Mouse (Mus musculus) kidney, adult 9 months (tissue): ENCODE results near the gene Syt11.
A peak's percentile ranks its signal among the peaks of the same experiment; 100 is the strongest.
"Not testable (repeated sequence)": the region's sequence is repeated elsewhere in the genome, so short reads cannot be mapped to it uniquely, and the experiment has no call there.

ENCODE experiments used
- DNase-seq: peaks from one replicate; pipeline ENCODE4 v3.0.0; 2022

The Syt11 gene

DNA sequence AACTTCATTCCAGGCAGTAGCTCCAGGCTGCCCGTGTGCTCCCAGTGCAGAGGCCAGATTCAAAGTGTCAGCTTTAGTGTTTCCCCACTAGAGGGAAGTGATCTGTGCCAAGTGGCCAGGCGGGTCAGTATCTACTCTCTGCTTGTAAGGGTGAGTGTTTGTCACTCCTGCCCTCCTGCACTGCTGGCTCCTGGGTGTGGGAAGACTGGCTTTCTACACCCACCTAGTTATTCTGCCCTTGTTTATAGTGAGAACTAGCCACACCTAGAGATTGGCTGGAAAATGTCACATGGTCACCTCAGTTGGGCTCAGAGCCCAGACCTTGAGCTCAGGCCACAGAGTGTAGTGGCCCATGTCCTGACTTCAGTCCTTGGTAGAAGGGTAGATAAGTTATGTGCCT, 55.9 kb downstream of the Syt11 start:
- DNase-seq: peak; percentile 86

- no peak for DNase-seq
These were observed 57.1 kb downstream of the Syt11 start for GRCm38 (mm10) chr3:88717831-88718230.

GRCm38 (mm10) chr3:88717198-88717798, 57.7 kb downstream of the Syt11 start:
- no peak for DNase-seq

- peak; percentile 87 for DNase-seq
These were observed 58.4 kb downstream of the Syt11 start, which contains the start of gene Rit1 for GRCm38 (mm10) chr3:88716399-88717197. TSS of gene Rit1 (plus strand) at chr3:88716838.

DNA sequence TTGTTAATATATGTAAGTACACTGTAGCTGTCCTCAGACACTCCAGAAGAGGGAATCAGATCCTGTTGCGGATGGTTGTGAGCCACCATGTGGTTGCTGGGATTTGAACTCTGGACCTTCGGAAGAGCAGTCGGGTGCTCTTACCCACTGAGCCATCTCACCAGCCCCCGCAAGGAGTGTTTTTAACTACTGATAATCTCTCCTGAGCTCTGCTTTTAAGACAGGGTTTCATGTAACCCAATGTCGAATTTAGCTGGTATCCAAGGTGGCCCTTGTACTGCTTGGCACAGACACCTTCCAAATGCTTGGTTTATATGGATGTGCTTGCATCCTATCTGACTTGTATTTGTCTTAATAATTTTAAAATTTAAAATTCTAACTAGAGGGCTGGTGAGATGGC, 59.2 kb downstream of the Syt11 start:
- not testable (repeated sequence) for DNase-seq

DNA sequence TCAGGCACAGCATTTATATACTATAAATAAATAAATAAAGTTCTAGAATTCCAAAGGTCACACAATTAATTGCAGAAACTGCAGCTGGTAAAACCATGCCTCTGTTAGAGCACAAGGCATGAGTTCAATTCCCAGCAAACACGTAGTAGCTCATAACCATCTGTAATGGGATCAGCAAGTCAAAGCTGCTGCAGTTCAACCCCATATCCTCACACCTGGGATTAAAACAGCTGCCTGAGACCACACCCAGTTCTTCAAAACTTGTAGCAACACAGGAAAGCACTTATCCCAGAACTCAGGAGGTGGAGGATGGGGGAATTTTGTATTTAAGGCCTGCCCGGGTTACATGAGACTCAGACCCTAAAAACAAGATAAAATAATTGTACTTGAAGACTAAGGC, 60.2 kb downstream of the Syt11 start:
- DNase-seq: no peak

DNA sequence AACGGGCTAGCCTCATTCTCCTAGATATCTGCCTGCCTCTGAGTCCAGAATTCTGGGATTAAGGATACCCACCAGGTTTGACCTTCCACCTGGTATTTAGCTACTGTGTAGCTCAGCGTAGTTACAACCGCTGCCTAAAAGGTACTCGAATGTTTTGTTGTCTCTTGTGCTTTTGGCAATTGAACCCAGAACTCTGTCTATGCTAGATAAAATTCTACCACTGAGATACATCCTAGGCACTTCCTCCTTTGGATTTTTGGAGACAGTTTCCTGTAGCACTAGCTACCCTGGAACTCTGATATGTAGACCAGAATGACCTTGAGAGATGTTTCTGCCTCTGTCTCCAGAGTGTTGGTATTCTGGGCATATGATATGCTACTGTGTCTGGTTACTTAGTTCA, 61.3 kb downstream of the Syt11 start:
- DNase-seq: no peak

GRCm38 (mm10) chr3:88701222-88701621, 73.7 kb downstream of the Syt11 start:
- no peak for DNase-seq

DNA sequence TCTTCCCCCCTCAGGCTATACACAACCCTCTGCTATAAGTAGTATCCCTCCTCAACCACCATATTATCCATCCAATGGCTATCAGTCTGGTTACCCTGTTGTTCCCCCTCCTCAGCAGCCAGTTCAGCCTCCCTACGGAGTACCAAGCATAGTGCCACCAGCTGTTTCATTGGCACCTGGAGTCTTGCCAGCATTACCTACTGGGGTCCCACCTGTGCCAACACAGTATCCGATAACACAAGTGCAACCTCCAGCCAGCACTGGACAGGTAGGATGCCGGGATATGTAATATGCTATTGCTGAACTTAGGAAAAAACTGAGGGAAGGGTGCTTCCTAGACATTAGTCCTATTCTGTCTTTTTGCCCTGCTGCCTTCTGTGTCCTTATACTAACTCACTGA, 74.7 kb downstream of the Syt11 start:
- no peak for DNase-seq

DNA sequence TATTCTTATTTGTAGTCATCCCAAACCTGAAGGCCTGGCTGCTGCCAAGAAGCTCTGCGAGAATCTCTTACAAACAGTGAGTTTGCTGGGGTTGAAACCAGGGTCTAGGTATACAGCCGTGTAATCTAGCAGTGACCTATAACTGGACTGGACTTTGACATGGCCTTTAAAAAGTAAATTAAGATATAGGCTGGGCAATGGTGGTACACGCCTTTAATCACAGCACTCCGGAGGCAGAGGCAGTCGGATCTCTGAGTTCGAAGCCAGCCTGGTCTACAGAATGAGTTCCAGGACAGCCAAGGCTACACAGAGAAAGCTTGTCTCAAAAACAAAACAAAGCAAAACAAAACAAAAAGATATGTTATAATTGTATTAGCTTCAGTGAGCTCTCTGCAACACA, 76.1 kb downstream of the Syt11 start:
- no peak for DNase-seq

DNA sequence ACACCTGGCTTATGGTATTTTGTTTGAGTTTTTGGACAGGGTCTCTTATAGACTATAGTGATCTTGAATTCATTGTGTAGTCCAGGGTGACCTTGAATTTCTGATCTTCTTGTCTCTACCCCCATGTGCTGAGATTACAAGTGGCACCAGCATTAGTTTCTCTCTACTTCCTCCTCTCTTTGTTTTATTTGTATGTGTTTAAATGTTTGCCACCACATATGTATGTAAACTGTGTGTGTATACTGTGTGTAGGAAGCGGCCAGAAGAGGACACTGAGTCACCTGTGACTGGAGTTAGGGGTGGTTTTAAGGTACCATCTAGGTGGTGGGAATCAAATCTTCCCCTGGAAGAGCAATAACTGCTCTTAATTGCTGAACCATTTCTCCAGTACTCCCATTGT, 76.9 kb downstream of the Syt11 start:
- DNase-seq: no peak

DNA sequence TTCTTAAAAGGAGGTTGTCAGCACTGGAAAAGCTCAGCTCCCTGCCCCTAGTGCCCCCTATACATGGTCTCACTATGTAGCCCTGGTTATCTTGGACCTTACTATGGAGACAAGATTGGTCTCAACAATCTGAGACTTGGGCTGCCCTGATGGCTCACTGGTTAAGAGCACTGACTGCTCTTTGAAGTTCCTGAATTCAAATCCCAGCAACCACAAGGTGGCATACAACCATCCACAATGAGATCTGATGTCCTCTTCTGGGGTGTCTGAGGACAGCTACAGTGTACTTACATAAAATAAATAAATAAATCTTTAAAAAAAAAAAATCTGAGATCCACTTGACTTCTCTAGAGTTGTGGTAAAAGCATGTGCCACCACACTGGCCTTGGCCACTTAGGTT, 79.4 kb downstream of the Syt11 start:
- no peak for DNase-seq
